Mouse (Mus musculus): ENCODE measurements around the gene Eya4. TPM values are rescaled to one million over a fixed set of nuclear protein-coding genes. Genes with fewer than 3 reads are reported as not detected.

Gene Eya4
- polyA plus RNA-seq, 1 experiment from 2014 or later: 0.21 TPM

DNA sequence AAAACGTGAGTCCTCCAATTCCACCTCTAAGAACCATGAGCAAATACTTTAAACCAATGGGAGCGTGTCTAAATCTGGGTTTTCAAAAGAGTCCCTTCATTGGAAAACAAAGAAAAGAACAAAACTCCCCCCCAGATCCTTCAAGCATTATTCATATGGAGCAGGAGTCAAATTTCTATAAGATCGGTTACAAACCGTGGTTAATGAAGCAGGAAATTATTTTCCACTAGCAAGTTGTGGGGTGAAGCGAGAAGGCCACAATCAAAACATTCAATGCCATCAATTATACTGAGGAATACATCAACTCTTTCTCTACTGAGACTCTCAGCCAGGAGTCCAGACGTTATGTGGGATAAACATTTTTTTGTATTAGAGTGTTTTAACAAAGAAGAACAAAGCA, 171.3 kb downstream of the Eya4 start:
- H3K27me3 ChIP-seq (ENCODE audit: control insufficient read depth, insufficient read depth, low read length): no peaks in the 10 kb centered on the region
- no peak overlapping the region for H3K4me3 ChIP-seq (ENCODE audit: low read depth, low read length)
- no peaks in the 10 kb centered on the region for H3K9me3 ChIP-seq (ENCODE audit: control insufficient read depth, low read length)
- no peaks in the 10 kb centered on the region for H3K4me1 ChIP-seq (ENCODE audit: control insufficient read depth, insufficient read depth, low read length)
- WGBS: 10% methylated on average over 6 of the region's 6 CpGs
- ATAC-seq (ENCODE audit: low read depth): no peak
- no peak overlapping the region for H3K9ac ChIP-seq (replicated peaks; ENCODE audit: low read depth, low read length)
- no peaks in the 10 kb centered on the region for H3K36me3 ChIP-seq (ENCODE audit: control insufficient read depth, insufficient read depth, low read length)
- H3K4me2 ChIP-seq (ENCODE audit: low read depth, low read length): no peak overlapping the region
- H3K27ac ChIP-seq (ENCODE audit: low read depth, low read length): no peak overlapping the region

DNA sequence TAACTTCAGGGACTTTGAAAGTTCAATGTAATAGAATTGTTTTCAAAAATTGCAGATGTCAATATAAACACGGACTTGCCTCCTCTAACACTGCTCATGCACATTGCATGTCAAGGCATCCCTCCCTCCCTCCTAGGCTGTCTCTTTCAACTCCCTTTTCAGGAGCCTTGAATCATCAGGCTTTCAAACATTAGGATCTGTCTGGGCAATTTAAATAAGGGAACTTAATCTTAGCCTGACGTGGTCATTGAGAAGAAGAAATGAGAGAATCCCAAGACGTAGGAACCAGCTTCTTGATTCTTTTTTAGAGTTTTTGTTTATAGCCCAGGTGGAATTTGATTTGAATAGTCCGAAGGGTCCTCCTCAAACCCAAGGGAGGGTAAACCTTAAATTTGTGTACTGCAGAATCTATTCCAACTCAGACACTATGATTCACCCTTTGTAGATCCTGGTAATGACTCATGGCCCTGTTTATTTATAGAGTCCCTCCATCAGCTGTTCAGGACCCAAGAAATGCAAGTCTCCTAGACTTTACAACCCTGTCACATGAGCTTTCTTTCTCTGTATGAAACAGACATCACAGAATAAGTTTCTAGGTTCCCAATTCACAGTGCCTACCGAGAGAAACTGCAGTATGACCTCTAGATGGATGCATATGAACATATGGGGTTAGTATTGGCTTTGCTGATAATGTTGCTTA, 173.1 kb downstream of the Eya4 start:
- ATAC-seq (ENCODE audit: low read depth): no peak
- 68% methylated on average over 5 of the region's 5 CpGs for WGBS
- no peaks in the 10 kb centered on the region for H3K36me3 ChIP-seq (ENCODE audit: control insufficient read depth, insufficient read depth, low read length)
- no peaks in the 10 kb centered on the region for H3K27me3 ChIP-seq (ENCODE audit: control insufficient read depth, insufficient read depth, low read length)
- no peak overlapping the region for H3K9ac ChIP-seq (replicated peaks; ENCODE audit: low read depth, low read length)
- no peak overlapping the region for H3K27ac ChIP-seq (ENCODE audit: low read depth, low read length)
- no peaks in the 10 kb centered on the region for H3K4me1 ChIP-seq (ENCODE audit: control insufficient read depth, insufficient read depth, low read length)
- H3K9me3 ChIP-seq (ENCODE audit: control insufficient read depth, low read length): no peaks in the 10 kb centered on the region
- H3K4me3 ChIP-seq (ENCODE audit: low read depth, low read length): no peak overlapping the region
- H3K4me2 ChIP-seq (ENCODE audit: low read depth, low read length): no peak overlapping the region

DNA sequence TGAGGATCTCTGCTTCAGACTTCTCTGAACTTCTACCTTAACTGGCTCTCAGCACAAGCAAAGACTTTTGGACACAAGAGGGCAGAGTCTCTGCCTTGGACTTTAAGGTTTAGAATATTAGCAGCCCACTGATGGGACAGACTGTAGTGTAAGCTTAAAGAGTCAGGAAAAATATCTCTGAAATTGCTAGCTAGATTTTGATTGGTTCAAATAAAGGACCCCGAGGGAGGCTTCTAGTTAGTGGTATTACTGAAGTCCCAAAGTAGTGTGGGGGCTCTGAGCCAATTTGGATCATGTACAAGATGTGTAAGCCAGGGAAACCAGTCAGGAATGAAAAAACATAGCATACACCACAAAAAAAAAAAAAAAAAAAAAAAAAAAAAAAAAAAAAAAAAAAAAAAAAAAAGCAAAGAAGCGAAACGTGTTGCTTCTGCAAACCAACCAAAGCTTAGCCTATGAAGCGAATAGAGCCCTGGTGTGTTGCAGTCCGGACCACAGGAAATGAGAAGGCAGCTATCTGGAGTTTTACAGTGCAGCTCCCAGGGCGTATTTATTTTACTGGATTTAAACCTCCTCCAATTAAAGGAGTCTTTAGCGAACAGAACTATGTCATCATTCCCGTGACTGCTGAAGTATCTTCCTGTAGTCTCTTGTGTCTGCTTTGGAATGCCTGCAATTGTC, 173.8 kb downstream of the Eya4 start:
- Histone ChIP-seq H3K4me2 (ENCODE audit: low read depth, low read length) (no peak overlapping the region), H3K9me3 (ENCODE audit: control insufficient read depth, low read length) (no peaks in the 10 kb centered on the region), H3K27me3 (ENCODE audit: control insufficient read depth, insufficient read depth, low read length) (no peaks in the 10 kb centered on the region), H3K9ac (replicated peaks; ENCODE audit: low read depth, low read length) (no peak overlapping the region), H3K36me3 (ENCODE audit: control insufficient read depth, insufficient read depth, low read length) (no peaks in the 10 kb centered on the region), H3K4me3 (ENCODE audit: low read depth, low read length) (no peak overlapping the region), H3K27ac (ENCODE audit: low read depth, low read length) (no peak overlapping the region), H3K4me1 (ENCODE audit: control insufficient read depth, insufficient read depth, low read length) (no peaks in the 10 kb centered on the region)
- no peak for ATAC-seq (ENCODE audit: low read depth)
- 73% methylated on average over 8 of the region's 8 CpGs for WGBS

DNA sequence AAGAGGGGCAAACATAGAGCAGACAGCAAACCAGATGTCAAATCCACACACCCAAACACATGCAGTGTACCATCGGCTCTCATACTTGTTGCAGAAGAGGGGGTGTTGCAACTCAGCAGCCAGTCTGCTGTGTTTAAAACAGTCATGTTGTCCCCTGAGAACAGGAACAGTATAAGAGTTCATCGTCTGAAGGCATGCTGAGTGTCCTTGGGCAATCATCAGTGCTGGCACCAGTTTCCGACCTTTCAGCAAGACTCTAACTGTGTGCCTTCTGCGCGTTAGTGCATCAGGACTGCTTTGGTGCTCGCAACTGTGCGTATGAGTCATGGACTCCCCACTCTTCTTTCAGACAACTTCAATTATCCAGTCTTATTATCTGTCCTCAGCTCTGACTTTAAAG, 179.0 kb downstream of the Eya4 start:
- Histone ChIP-seq H3K4me2 (ENCODE audit: low read depth, low read length) (no peak overlapping the region), H3K4me3 (ENCODE audit: low read depth, low read length) (no peak overlapping the region), H3K36me3 (ENCODE audit: control insufficient read depth, insufficient read depth, low read length) (no peaks in the 10 kb centered on the region), H3K9me3 (ENCODE audit: control insufficient read depth, low read length) (no peaks in the 10 kb centered on the region), H3K4me1 (ENCODE audit: control insufficient read depth, insufficient read depth, low read length) (no peaks in the 10 kb centered on the region), H3K27me3 (ENCODE audit: control insufficient read depth, insufficient read depth, low read length) (no peaks in the 10 kb centered on the region), H3K9ac (replicated peaks; ENCODE audit: low read depth, low read length) (no peak overlapping the region), H3K27ac (ENCODE audit: low read depth, low read length) (no peak overlapping the region)
- 82% methylated on average over 7 of the region's 7 CpGs for WGBS
- ATAC-seq (ENCODE audit: low read depth): no peak

DNA sequence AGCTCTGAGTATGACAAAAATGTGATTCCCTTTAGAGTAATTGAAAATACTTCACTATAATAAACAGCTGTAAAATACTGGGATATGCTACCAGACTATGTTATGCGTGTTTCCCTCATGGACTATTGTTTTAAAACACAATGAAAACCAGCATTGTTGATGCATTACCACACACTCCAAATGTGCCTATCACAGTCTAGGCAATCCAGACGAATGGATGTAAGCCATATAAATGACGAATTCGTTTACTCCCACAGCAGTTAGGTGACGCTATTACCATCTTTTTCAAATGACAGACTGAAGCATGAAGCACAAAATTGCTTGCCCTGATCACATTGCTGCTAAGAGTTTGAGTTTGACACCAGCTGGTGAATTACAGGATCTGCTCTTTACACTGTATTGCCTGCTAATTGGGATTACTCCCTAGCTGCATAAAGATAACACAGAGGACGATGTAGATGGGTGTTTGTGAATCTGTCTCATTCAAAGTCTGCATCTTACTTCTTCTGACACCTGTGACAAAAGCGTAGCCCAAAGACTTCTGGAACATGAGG, 185.4 kb downstream of the Eya4 start:
- no peaks in the 10 kb centered on the region for H3K9me3 ChIP-seq (ENCODE audit: control insufficient read depth, low read length)
- no peaks in the 10 kb centered on the region for H3K36me3 ChIP-seq (ENCODE audit: control insufficient read depth, insufficient read depth, low read length)
- no peak overlapping the region for H3K4me2 ChIP-seq (ENCODE audit: low read depth, low read length)
- no peaks in the 10 kb centered on the region for H3K27me3 ChIP-seq (ENCODE audit: control insufficient read depth, insufficient read depth, low read length)
- no peak overlapping the region for H3K4me3 ChIP-seq (ENCODE audit: low read depth, low read length)
- no peak overlapping the region for H3K27ac ChIP-seq (ENCODE audit: low read depth, low read length)
- WGBS: 43% methylated on average over 7 of the region's 7 CpGs
- peak; percentile 76 for ATAC-seq (ENCODE audit: low read depth)
- H3K9ac ChIP-seq (replicated peaks; ENCODE audit: low read depth, low read length): no peak overlapping the region
- H3K4me1 ChIP-seq (ENCODE audit: control insufficient read depth, insufficient read depth, low read length): no peaks in the 10 kb centered on the region

DNA sequence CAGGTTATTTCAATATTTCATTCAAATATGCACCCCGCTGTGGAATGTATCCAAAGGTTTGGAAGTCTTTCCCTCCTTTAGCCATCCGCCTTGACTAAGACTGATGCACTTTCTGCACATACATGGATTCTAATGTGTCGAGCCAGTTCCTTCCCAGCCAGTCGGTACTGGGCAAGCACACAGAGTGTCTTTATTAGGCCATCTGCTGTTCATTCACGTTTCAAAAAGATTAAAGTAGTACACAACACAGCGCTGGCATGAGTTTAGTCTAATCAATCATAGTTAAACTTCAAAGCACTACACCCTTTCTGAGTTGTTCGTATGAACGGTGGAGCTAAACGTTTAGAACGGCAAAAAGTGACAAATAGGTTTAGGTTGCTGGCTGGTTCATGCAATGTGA, 190.7 kb downstream of the Eya4 start:
- ATAC-seq (ENCODE audit: low read depth): no peak

DNA sequence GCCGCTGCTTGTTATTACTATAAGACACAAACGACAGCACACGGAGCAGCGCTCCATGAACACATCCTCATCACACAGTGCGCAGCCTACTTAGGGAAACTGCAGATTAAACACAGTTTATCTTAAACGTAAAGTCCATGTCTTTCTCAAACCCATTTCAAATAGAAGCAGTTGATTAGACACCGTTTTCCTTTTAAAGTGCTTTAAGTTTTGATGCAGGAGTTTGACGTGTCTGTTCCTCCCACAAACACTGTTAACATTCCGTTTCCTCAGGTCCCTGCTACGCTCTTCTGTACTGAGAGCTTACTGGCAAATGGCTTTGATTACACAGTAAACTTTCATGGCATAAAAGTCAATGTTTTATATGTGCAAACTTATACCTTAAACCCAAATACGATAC, 191.4 kb downstream of the Eya4 start:
- 84% methylated on average over 11 of the region's 11 CpGs for WGBS
- no peaks in the 10 kb centered on the region for H3K27me3 ChIP-seq (ENCODE audit: control insufficient read depth, insufficient read depth, low read length)
- ATAC-seq (ENCODE audit: low read depth): no peak
- no peaks in the 10 kb centered on the region for H3K4me1 ChIP-seq (ENCODE audit: control insufficient read depth, insufficient read depth, low read length)
- H3K4me3 ChIP-seq (ENCODE audit: low read depth, low read length): no peak overlapping the region
- H3K27ac ChIP-seq (ENCODE audit: low read depth, low read length): no peak overlapping the region
- no peak overlapping the region for H3K9ac ChIP-seq (replicated peaks; ENCODE audit: low read depth, low read length)
- no peak overlapping the region for H3K4me2 ChIP-seq (ENCODE audit: low read depth, low read length)
- no peaks in the 10 kb centered on the region for H3K9me3 ChIP-seq (ENCODE audit: control insufficient read depth, low read length)
- H3K36me3 ChIP-seq (ENCODE audit: control insufficient read depth, insufficient read depth, low read length): no peaks in the 10 kb centered on the region

More for the DNA sequence above, 190.7 kb downstream of the Eya4 start:
- H3K4me1 ChIP-seq (ENCODE audit: control insufficient read depth, insufficient read depth, low read length): no peaks in the 10 kb centered on the region
- H3K4me3 ChIP-seq (ENCODE audit: low read depth, low read length): no peak overlapping the region
- no peaks in the 10 kb centered on the region for H3K27me3 ChIP-seq (ENCODE audit: control insufficient read depth, insufficient read depth, low read length)
- H3K36me3 ChIP-seq (ENCODE audit: control insufficient read depth, insufficient read depth, low read length): no peaks in the 10 kb centered on the region
- H3K9ac ChIP-seq (replicated peaks; ENCODE audit: low read depth, low read length): no peak overlapping the region
- no peak overlapping the region for H3K27ac ChIP-seq (ENCODE audit: low read depth, low read length)
- 68% methylated on average over 10 of the region's 10 CpGs for WGBS
- no peaks in the 10 kb centered on the region for H3K9me3 ChIP-seq (ENCODE audit: control insufficient read depth, low read length)
- H3K4me2 ChIP-seq (ENCODE audit: low read depth, low read length): no peak overlapping the region

DNA sequence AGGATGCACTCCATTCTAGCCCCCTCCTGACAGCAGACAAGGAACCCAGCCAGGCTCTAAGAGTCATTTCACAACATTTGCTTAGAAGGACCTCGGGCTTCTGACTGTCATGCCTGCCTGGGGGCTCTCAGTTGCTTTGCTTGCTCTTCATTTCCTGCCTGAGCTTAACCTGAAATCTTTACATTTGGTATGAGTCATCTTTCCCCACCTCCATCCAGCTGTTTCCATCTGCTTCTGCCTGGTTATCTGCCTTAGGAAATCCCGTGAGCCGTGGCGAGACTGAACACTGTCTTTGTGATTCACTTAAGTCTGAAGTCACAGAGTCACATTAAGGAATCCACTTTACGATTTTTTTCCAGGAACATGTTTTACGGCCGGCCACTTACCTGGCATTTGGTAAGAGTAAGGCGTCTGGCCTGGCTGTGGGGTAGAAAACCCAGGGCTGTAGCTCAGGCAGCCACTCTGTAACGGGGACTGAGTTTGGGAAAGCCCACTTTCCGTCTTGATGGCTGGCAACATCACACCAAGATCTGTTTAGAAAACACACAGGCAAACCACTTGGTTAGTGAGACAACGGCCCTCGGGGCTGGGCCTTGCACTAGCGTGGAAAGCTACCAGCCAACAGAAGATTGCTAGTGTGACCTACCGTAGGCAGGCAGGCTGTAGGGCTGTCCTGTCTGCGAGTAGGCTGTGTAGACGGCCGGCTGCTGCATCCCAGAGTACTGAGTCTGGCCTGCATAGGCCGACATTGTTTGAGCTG, 193.5 kb downstream of the Eya4 start:
- Histone ChIP-seq H3K9ac (replicated peaks; ENCODE audit: low read depth, low read length) (no peak overlapping the region), H3K27me3 (ENCODE audit: control insufficient read depth, insufficient read depth, low read length) (no peaks in the 10 kb centered on the region), H3K9me3 (ENCODE audit: control insufficient read depth, low read length) (no peaks in the 10 kb centered on the region), H3K4me2 (ENCODE audit: low read depth, low read length) (no peak overlapping the region), H3K4me1 (ENCODE audit: control insufficient read depth, insufficient read depth, low read length) (no peaks in the 10 kb centered on the region), H3K27ac (ENCODE audit: low read depth, low read length) (no peak overlapping the region), H3K36me3 (ENCODE audit: control insufficient read depth, insufficient read depth, low read length) (no peaks in the 10 kb centered on the region), H3K4me3 (ENCODE audit: low read depth, low read length) (no peak overlapping the region)
- WGBS: 78% methylated on average over 18 of the region's 18 CpGs
- ATAC-seq (ENCODE audit: low read depth): no peak

DNA sequence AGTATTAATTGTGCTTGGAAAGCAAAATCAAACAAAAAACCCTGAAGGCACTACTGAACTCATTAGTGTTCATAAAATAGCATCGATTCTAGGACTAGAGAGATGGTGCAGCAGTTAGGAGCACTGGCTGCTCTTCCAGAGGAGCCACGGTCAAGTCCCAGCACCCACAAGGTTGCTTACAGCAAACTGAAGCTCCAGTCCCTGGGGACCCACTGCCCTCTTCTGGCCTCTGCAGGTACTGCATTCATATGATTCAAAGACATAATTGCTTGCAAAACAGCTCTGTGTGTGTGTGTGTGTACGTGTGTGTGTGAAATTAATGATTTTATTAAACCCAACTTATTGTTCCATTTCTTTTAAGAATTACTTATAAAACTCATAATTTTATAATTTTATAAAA, 200.2 kb downstream of the Eya4 start:
- Histone ChIP-seq H3K27me3 (ENCODE audit: control insufficient read depth, insufficient read depth, low read length) (no peaks in the 10 kb centered on the region), H3K4me3 (ENCODE audit: low read depth, low read length) (no peak overlapping the region), H3K9me3 (ENCODE audit: control insufficient read depth, low read length) (no peaks in the 10 kb centered on the region), H3K27ac (ENCODE audit: low read depth, low read length) (no peak overlapping the region), H3K9ac (replicated peaks; ENCODE audit: low read depth, low read length) (no peak overlapping the region), H3K4me1 (ENCODE audit: control insufficient read depth, insufficient read depth, low read length) (no peaks in the 10 kb centered on the region), H3K36me3 (ENCODE audit: control insufficient read depth, insufficient read depth, low read length) (no peaks in the 10 kb centered on the region), H3K4me2 (ENCODE audit: low read depth, low read length) (no peak overlapping the region)
- 89% methylated on average over 3 of the region's 3 CpGs for WGBS
- no peak for ATAC-seq (ENCODE audit: low read depth)

All from neural tube, embryonic 14.5 days (tissue).